ENCODE assay signal across 9 mouse cellular contexts in the genomic region with DNA sequence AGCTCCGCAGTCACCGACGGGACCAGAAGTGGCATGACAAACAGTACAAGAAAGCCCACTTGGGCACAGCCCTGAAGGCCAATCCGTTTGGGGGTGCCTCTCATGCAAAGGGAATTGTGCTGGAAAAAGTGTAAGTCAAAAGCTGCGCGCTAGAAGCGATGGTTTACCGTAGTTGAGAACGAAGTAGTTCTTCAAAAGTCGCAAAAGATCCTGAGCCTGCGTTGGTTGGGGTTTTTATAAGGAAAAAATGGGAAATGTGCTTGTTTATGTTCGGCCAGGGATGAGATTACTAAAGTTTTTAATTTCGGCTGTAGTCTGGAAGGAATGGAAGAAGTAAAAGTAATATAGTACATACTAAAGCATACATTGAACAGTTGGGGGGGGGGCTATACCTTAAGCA. TPM values are rescaled to one million over a fixed set of nuclear protein-coding genes. Genes with fewer than 3 reads are reported as not detected.
DNase-seq lines count a peak whose midpoint lies in the region; ATAC-seq and TF ChIP-seq lines count a peak whose summit lies in the region.
"Not testable (repeated sequence)": the region's sequence is repeated elsewhere in the genome, so short reads cannot be mapped to it uniquely, and the experiment has no call there.
"Had no signal": no experiment of that assay in that cellular context is flagged by ENCODE, and none has a peak within 500 bp of the region (broad histone marks: within the 10 kb centered on the region; RNA-seq: fewer than 3 reads in every experiment).

No protein-coding gene starts in this region.

- H3K9me3 ChIP-seq in heart, embryonic 12.5 days (replicated peaks); limb, embryonic 12.5 days; lung, embryonic 15.5 days: not testable (repeated sequence)

- peak; percentile 33 for DNase-seq in ZHBTc4 (ENCODE audit: low read depth, low spot score)
- DNase-seq in induced T-regulatory cell, adult 2 months (ENCODE audit: low read depth), result peak; percentile 44
- peak; percentile 29 for DNase-seq in naive thymus-derived CD4-positive, alpha-beta T cell, adult 2 months (ENCODE audit: low read depth)

- H3K27me3 ChIP-seq in heart, embryonic 12.5 days (replicated peaks); limb, embryonic 12.5 days; lung, embryonic 15.5 days; testis, adult 2 months (ENCODE audit: control insufficient read depth, insufficient read depth, low read length): not testable (repeated sequence)

- WGBS in heart, embryonic 12.5 days, result under 1% methylated on average over 13 of the region's 13 CpGs
- under 1% methylated on average over 13 of the region's 13 CpGs for WGBS in limb, embryonic 12.5 days
- under 1% methylated on average over 13 of the region's 13 CpGs for WGBS in lung, embryonic 15.5 days

- H3K27ac ChIP-seq in embryonic fibroblast, embryonic 13.5 days (ENCODE audit: insufficient read depth, low read length), result peak overlapping the region; percentile 85; the same call in 1 of the 2 replicates
- peak overlapping the region; percentile 83 for H3K27ac ChIP-seq in heart, embryonic 12.5 days (ENCODE audit: poor library complexity, severe bottlenecking)
- H3K27ac ChIP-seq in limb, embryonic 12.5 days, result peak overlapping the region; percentile 78
- H3K27ac ChIP-seq in lung, embryonic 15.5 days, result peak overlapping the region; percentile 74
- H3K27ac ChIP-seq in testis, adult 2 months (ENCODE audit: control insufficient read depth, insufficient read depth, low read depth, low read length), result peak overlapping the region; percentile 73

- peak overlapping the region; percentile 97 for H3K9ac ChIP-seq in heart, embryonic 12.5 days
- H3K9ac ChIP-seq in limb, embryonic 12.5 days (replicated peaks), result peak overlapping the region; percentile 93
- H3K9ac ChIP-seq in lung, embryonic 15.5 days, result peak overlapping the region; percentile 98

- H3K36me3 ChIP-seq in heart, embryonic 12.5 days, result peaks cover 28% of the 10 kb centered on the region
- H3K36me3 ChIP-seq in limb, embryonic 12.5 days, result peaks cover 42% of the 10 kb centered on the region
- peaks cover 35% of the 10 kb centered on the region for H3K36me3 ChIP-seq in lung, embryonic 15.5 days
- not testable (repeated sequence) for H3K36me3 ChIP-seq in testis, adult 2 months (ENCODE audit: control insufficient read depth, insufficient read depth, low read length)

- H3K4me1 ChIP-seq in embryonic fibroblast, embryonic 13.5 days (ENCODE audit: control insufficient read depth, insufficient read depth, low read length); heart, embryonic 12.5 days (replicated peaks); limb, embryonic 12.5 days (replicated peaks); lung, embryonic 15.5 days; testis, adult 2 months (ENCODE audit: control insufficient read depth, insufficient read depth, low read length): not testable (repeated sequence)

- H3K4me3 ChIP-seq in embryonic fibroblast, embryonic 13.5 days (ENCODE audit: insufficient read depth, low read length), result peak overlapping the region; percentile 76
- H3K4me3 ChIP-seq in heart, embryonic 12.5 days, result peak overlapping the region; percentile 87
- H3K4me3 ChIP-seq in limb, embryonic 12.5 days (replicated peaks), result peak overlapping the region; percentile 80
- H3K4me3 ChIP-seq in lung, embryonic 15.5 days, result peak overlapping the region; percentile 96
- peak overlapping the region; percentile 92 for H3K4me3 ChIP-seq in testis, adult 2 months (ENCODE audit: control insufficient read depth, low read depth, low read length)

- peak overlapping the region; percentile 66 for H3K4me2 ChIP-seq in heart, embryonic 12.5 days
- peak overlapping the region; percentile 75 for H3K4me2 ChIP-seq in limb, embryonic 12.5 days
- H3K4me2 ChIP-seq in lung, embryonic 15.5 days, result peak overlapping the region; percentile 55

- not testable (repeated sequence) for TF ChIP-seq POLR2A in embryonic fibroblast, embryonic 13.5 days (IDR thresholded peaks at IDR 0.05; ENCODE audit: low read depth, low read length); testis, adult 2 months (IDR thresholded peaks at IDR 0.05; ENCODE audit: control insufficient read depth, low read depth, low read length)

- not testable (repeated sequence) for ATAC-seq in heart, embryonic 12.5 days (ENCODE audit: insufficient number of reproducible peaks, low FRiP score); lung, embryonic 15.5 days (ENCODE audit: borderline replicate concordance, extremely low read depth, low FRiP score, low TSS enrichment)
- ATAC-seq in limb, embryonic 12.5 days (ENCODE audit: insufficient number of reproducible peaks, insufficient read depth, low FRiP score, low TSS enrichment, low read depth), result 0 out of 2 replicates have a peak, but pooled peaks have one; percentile 7

- not testable (repeated sequence) for TF ChIP-seq CTCF in embryonic fibroblast, embryonic 13.5 days (IDR thresholded peaks at IDR 0.05; ENCODE audit: borderline replicate concordance, insufficient read depth, low read length); testis, adult 2 months (IDR thresholded peaks at IDR 0.05; ENCODE audit: control insufficient read depth, insufficient read depth, insufficient replicate concordance, low read depth, low read length)

RNA-seq across cellular contexts. Expression of a gene that starts 0.9 kb away (rescaled TPM):
- polyA plus RNA-seq in embryonic fibroblast, embryonic 13.5 days (2011; ENCODE audit: insufficient read length, low read depth, missing spikeins), result 567 and 574 TPM in 2 replicates
- polyA plus RNA-seq in heart, embryonic 12.5 days (2016; fragmentation: Nextera tagmentation; extraction: Ambion mirVana), result 178 and 179 TPM in 2 replicates
- 269 and 288 TPM in 2 replicates for polyA plus RNA-seq in limb, embryonic 12.5 days (2016; fragmentation: Nextera tagmentation; extraction: Ambion mirVana)
- polyA plus RNA-seq in lung, embryonic 15.5 days (2015; fragmentation: Nextera tagmentation; extraction: Ambion mirVana), result 186 and 221 TPM in 2 replicates
- 172 and 177 TPM in 2 replicates for polyA plus RNA-seq in testis, adult 2 months (2012; rRNA removed)

RNA-seq across cellular contexts. Expression of a gene that starts 18.5 kb away (rescaled TPM):
- not detected in 2 replicates for polyA plus RNA-seq in embryonic fibroblast, embryonic 13.5 days (2011; ENCODE audit: insufficient read length, low read depth, missing spikeins)
- polyA plus RNA-seq in heart, embryonic 12.5 days (2016; fragmentation: Nextera tagmentation; extraction: Ambion mirVana), result 0.55 and 0.77 TPM in 2 replicates
- 0.55 and 0.56 TPM in 2 replicates for polyA plus RNA-seq in limb, embryonic 12.5 days (2016; fragmentation: Nextera tagmentation; extraction: Ambion mirVana)
- not detected in 2 replicates for polyA plus RNA-seq in lung, embryonic 15.5 days (2015; fragmentation: Nextera tagmentation; extraction: Ambion mirVana)
- polyA plus RNA-seq in testis, adult 2 months (2012; rRNA removed), result 171 and 184 TPM in 2 replicates
- polyA plus RNA-seq: large intestine, adult 2 months had no signal

Comparison
In these comparisons a context has a peak if more than half of its experiments do, and no peak if none do; other contexts are left out.
1. RNA of a gene that starts 18.5 kb away (polyA plus RNA-seq): 171 to 184 TPM in testis, adult 2 months; 0.55 to 0.77 TPM in heart, embryonic 12.5 days, 0.55 to 0.56 TPM in limb, embryonic 12.5 days, not detected in embryonic fibroblast, embryonic 13.5 days and not detected in lung, embryonic 15.5 days; every median in the first group is over 10 times any median in the second.
2. Peak in every context shown above with its lines, with median percentiles within 50 percentile points of each other: DNase-seq, H3K27ac ChIP-seq, H3K4me3 ChIP-seq, H3K4me2 ChIP-seq and H3K9ac ChIP-seq.